Mouse (Mus musculus) urinary bladder, postnatal 25 days (tissue): ENCODE data around the gene Ccdc149.

Experiments used
- DNase-seq: peaks from one replicate; pipeline ENCODE4 v3.0.0; 2022; ENCODE audit warnings: low spot score

Gene Ccdc149

DNA sequence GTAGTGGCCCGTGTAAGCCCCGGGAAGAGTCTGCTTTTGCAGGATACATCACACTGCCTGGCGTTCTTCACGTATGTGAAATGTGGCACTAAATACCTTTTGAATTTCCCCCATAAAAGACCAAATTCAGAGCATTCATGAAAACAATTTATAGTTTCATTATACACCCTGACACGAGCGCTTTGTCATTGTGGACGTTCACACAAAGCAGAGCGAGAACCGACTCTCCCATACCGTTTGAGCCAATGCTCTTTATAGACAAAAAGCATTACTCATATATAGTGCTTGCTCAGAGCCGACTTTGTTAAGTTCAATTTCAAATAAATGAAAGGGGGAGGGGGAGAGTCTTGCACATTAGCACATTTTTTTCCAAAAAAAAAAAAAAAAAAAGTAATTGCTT lies 31.0 kb downstream of the Ccdc149 start:
- DNase-seq, result no peak

DNA sequence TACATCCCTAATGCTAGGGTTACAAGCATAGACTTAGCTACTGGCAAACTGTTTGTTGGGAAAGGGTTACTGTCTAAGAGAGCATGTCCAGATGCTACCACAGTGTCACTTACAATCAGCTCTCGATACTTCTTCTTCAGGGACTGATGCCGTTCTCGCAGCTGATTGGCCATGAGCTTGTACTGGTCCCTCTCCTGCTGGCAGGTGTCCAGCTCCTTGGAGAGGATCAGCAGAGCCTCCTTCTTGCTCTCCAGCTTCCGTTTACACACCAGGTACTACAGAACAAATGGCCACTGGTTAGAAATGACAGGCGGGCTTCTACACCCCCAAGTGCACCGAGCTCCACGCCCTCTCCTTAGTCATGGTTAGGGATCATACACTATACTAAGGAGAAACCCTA lies 32.4 kb downstream of the Ccdc149 start:
- DNase-seq, result no peak

GRCm38 (mm10) chr5:52435533-52435932 lies 35.8 kb downstream of the Ccdc149 start:
- no peak for DNase-seq

DNA sequence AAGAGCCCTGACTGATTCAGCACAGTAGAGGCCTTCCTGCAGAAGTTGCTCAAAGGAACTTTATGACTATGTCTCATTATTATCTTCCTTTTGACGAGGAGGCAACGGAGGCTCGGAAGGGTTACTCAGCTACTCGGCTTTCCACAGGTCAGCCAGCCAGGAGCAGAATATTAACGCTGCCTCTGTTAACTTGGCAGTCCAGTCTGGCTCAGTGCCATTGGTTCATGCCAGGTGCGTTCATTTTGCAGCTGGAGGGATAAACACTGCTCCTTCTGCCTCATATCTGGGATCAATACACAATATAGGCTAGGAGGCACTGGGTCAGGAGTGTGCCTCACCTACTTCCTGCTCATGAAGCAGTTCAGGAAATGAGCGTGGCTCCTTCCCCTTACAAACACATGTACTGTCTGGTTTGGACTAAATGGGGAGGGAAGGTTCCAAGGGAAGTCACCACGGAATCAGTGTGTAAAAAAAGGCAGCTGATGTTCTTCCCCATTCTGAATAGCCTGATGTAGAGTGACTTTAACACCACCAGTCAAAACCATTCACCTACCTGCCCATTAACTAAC lies 40.0 kb downstream of the Ccdc149 start:
- DNase-seq, result no peak

GRCm38 (mm10) chr5:52429731-52430480 lies 41.4 kb downstream of the Ccdc149 start:
- no peak for DNase-seq

DNA sequence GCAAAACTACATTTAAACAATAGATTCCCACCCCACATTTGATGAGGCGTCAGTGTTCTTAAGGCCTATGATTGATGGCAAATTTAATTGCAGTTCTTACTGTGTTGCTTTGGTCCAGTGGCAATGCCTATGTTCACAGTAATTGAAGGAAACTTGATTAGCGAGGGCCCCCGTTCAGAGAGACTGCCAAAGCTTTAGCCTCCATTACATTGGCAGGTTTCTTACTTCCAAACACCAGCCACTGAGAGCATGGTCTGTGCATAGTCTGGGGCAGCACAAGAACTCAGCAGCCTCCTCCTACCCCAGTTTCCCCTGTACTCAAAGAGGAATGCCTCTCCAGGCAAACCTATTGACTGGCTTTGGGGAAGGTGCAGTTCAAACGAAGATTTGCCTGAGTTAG lies 42.7 kb downstream of the Ccdc149 start:
- no peak for DNase-seq

DNA sequence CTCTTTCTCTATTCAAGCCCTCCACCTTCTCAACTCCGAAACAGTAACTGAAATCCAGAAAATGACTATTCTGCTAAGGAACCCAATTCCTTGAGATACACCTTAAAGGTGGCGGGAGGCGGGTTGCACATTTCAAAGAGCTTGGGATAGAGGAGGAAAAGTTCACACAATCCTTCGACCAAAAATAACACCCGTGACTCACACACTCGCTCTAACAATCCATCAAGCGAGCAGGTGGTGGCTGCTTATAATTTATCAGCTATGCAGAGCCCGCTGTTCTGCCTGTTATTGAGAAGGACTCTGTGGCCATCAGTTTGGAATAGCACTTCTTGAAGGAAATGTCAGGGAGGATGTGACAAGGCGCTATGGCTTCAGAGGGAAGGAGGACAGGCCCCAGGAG lies 45.5 kb downstream of the Ccdc149 start:
- no peak for DNase-seq

DNA sequence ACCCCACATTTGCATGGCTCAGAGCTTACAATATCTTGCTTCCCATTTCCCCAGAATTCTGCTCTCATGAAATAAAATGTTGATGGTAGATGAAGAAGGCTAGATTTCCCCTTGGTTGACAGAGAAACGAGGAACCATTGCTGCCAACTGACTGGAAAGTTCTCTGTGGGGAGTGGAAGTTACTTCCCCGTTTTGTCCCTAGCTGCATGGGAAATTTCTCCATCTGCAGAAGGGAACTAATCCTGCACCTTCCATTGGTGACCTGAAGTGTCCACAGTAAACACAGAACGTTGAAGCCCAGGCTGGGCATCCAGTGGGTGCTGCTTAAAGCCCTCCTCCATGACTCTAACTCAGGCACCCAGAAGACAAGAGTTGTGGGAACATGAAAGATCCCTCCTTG lies 47.4 kb downstream of the Ccdc149 start:
- no peak for DNase-seq

DNA sequence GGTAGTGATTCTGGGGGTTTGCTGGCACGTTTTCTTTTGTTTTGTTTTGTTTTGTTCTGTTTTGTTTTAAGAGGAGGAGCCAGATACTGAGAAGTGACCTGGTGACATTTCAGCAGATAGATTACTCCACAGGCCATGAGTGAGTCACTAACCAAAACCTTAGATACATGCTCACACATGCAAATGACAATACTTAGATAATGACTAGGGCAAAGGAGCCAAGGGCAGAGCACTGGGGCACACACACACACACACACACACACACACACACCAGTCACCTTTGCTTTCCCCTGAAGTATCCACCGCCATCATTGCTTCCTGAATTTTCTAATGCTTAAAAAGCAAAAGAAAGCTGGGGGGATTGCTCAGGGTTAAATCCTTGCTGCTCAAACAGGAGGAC lies 54.8 kb downstream of the Ccdc149 start:
- no peak for DNase-seq

DNA sequence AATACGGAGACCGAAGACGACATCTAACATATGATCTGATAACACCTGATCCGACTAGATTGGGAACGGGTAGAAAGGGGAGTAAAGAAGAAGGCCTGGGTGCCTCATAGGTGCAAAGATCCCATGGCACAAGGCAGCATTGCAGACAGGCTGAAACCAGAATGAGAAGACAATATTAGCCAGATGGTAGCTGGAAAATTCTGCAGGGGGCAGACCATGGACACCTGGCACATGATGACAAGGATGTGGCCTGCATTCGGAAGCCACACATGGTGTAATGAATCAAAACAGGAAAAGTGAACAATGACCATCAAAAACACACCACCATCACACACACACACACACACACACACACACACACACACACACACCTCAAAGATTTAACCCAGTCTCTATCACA lies 55.4 kb downstream of the Ccdc149 start:
- DNase-seq, result no peak

- no peak for DNase-seq
These were observed 56.1 kb downstream of the Ccdc149 start for GRCm38 (mm10) chr5:52415193-52415592.

- DNase-seq, result no peak
These were observed 59.8 kb downstream of the Ccdc149 start for GRCm38 (mm10) chr5:52411567-52411966.

- no peak for DNase-seq
These were observed 61.1 kb downstream of the Ccdc149 start for GRCm38 (mm10) chr5:52410197-52410596.

- no peak for DNase-seq
These were observed 62.5 kb downstream of the Ccdc149 start for GRCm38 (mm10) chr5:52408668-52409315.

- no peak for DNase-seq
These were observed 66.9 kb downstream of the Ccdc149 start for GRCm38 (mm10) chr5:52404373-52404772.

GRCm38 (mm10) chr5:52393756-52394155 lies 77.6 kb downstream of the Ccdc149 start:
- DNase-seq, result no peak

GRCm38 (mm10) chr5:52391471-52391870 lies 79.8 kb downstream of the Ccdc149 start:
- DNase-seq, result no peak

- DNase-seq, result no peak
These were observed 80.9 kb downstream of the Ccdc149 start for GRCm38 (mm10) chr5:52390381-52390780.

- DNase-seq, result no peak
These were observed 83.1 kb downstream of the Ccdc149 start for GRCm38 (mm10) chr5:52388092-52388749.

GRCm38 (mm10) chr5:52386016-52386415 lies 85.3 kb downstream of the Ccdc149 start:
- DNase-seq, result no peak

- DNase-seq, result no peak
These were observed 87.6 kb downstream of the Ccdc149 start for GRCm38 (mm10) chr5:52383748-52384147.

- no peak for DNase-seq
These were observed 88.5 kb downstream of the Ccdc149 start for GRCm38 (mm10) chr5:52382837-52383236.

- DNase-seq, result no peak
These were observed 95.5 kb downstream of the Ccdc149 start for GRCm38 (mm10) chr5:52375847-52376246.
